Mouse (Mus musculus): ENCODE data around the gene Apip. TPM values are rescaled to one million over a fixed set of nuclear protein-coding genes. Genes with fewer than 3 reads are reported as not detected.

Gene Apip
- 24.0 and 26.4 TPM in 2 replicates for polyA plus RNA-seq (2012; rRNA removed)

GRCm38 (mm10) chr2:103073219-103073982, at the start of gene Apip, which contains the start of gene Pdhx:
Gene Apip, plus strand, starts transcription at chr2:103073675.
Gene Pdhx, minus strand, starts transcription at chr2:103073513.

Other genes with a start within 250 kb of the Apip start
- 9.1 and 11.8 TPM in 2 replicates for gene Cd44, start 172.0 kb upstream of the Apip start, polyA plus RNA-seq (2012; rRNA removed)
- gene Pdhx, start 162 bp upstream of the Apip start, polyA plus RNA-seq (2012; rRNA removed): 16.0 and 18.9 TPM in 2 replicates
- gene Ehf, start 229.6 kb downstream of the Apip start, polyA plus RNA-seq (2012; rRNA removed): 0.08 and 0.10 TPM in 2 replicates

Data from liver, embryonic 14 days (tissue).